Mouse (Mus musculus): ENCODE data around the gene Pkp4. TPM values are rescaled to one million over a fixed set of nuclear protein-coding genes. Genes with fewer than 3 reads are reported as not detected.

Pkp4 gene
- total and polyA plus RNA-seq, 3 experiments, result not detected

GRCm38 (mm10) chr2:59203627-59204425 lies 43.2 kb downstream of the Pkp4 start:
- H3K4me3 ChIP-seq (ENCODE audit: control insufficient read depth in 1 of 2, insufficient read depth in 1 of 2, low read depth in 2 of 2, low read length in 2 of 2), result no peak overlapping the region
- no peak for TF ChIP-seq HCFC1 (IDR thresholded peaks at IDR 0.05; ENCODE audit: low read depth, low read length)
- no peak for TF ChIP-seq ZC3H11A (IDR thresholded peaks at IDR 0.05; ENCODE audit: low read depth, low read length)
- TF ChIP-seq ZMIZ1 (IDR thresholded peaks at IDR 0.05; ENCODE audit: low read depth, low read length), result no peak
- no peak for TF ChIP-seq USF2 (IDR thresholded peaks at IDR 0.05; ENCODE audit: borderline replicate concordance in 1 of 2, insufficient read depth in 1 of 2, low read depth in 1 of 2, low read length in 2 of 2)
- TF ChIP-seq KAT2A (conservative IDR thresholded peaks at IDR 0.05; ENCODE audit: low read depth, low read length), result no peak

GRCm38 (mm10) chr2:59205092-59205491 lies 44.4 kb downstream of the Pkp4 start:
- Histone ChIP-seq H3K36me3 (ENCODE audit: control insufficient read depth in 1 of 2, insufficient read depth in 2 of 2, low read length in 2 of 2) (no peaks in the 10 kb centered on the region), H3K9me3 (replicated peaks; ENCODE audit: insufficient read depth, low read length) (no peaks in the 10 kb centered on the region), H3K27ac (ENCODE audit: control insufficient read depth, low read depth, low read length) (no peak overlapping the region), H3K79me2 (ENCODE audit: control insufficient read depth, insufficient read depth, low read length, poor library complexity) (no peaks in the 10 kb centered on the region), H3K9ac (ENCODE audit: control insufficient read depth, low read depth, low read length, poor library complexity, severe bottlenecking) (no peak overlapping the region), H3K4me3 (ENCODE audit: control insufficient read depth in 1 of 2, insufficient read depth in 1 of 2, low read depth in 2 of 2, low read length in 2 of 2) (no peak overlapping the region), H3K4me1 (ENCODE audit: control insufficient read depth in 1 of 2, insufficient read depth in 2 of 2, low read length in 2 of 2) (no peaks in the 10 kb centered on the region), H3K27me3 (ENCODE audit: control insufficient read depth in 1 of 2, insufficient read depth in 2 of 2, low read length in 2 of 2) (no peaks in the 10 kb centered on the region)
- TF ChIP-seq MYB (IDR thresholded peaks at IDR 0.05; ENCODE audit: low read depth, low read length) (no peak), CHD1 (IDR thresholded peaks at IDR 0.05; ENCODE audit: low read depth, low read length) (no peak), JUND (IDR thresholded peaks at IDR 0.05; ENCODE audit: low read depth, low read length) (no peak), NELFE (IDR thresholded peaks at IDR 0.05; ENCODE audit: low read depth, low read length) (no peak), CHD2 (IDR thresholded peaks at IDR 0.05; ENCODE audit: low read length) (no peak), USF2 (IDR thresholded peaks at IDR 0.05; ENCODE audit: borderline replicate concordance in 1 of 2, insufficient read depth in 1 of 2, low read depth in 1 of 2, low read length in 2 of 2) (no peak), TBP (IDR thresholded peaks at IDR 0.05; ENCODE audit: low read depth, low read length) (no peak)
- no peak for DNase-seq (ENCODE audit: low read depth, low spot score)

More at GRCm38 (mm10) chr2:59203627-59204425, 43.2 kb downstream of the Pkp4 start:
- Histone ChIP-seq H3K27ac (ENCODE audit: control insufficient read depth, low read depth, low read length) (no peak overlapping the region), H3K79me2 (ENCODE audit: control insufficient read depth, insufficient read depth, low read length, poor library complexity) (no peaks in the 10 kb centered on the region), H3K9ac (ENCODE audit: control insufficient read depth, low read depth, low read length, poor library complexity, severe bottlenecking) (no peak overlapping the region), H3K9me3 (replicated peaks; ENCODE audit: insufficient read depth, low read length) (no peaks in the 10 kb centered on the region), H3K36me3 (ENCODE audit: control insufficient read depth in 1 of 2, insufficient read depth in 2 of 2, low read length in 2 of 2) (no peaks in the 10 kb centered on the region), H3K27me3 (ENCODE audit: control insufficient read depth in 1 of 2, insufficient read depth in 2 of 2, low read length in 2 of 2) (no peaks in the 10 kb centered on the region), H3K4me1 (ENCODE audit: control insufficient read depth in 1 of 2, insufficient read depth in 2 of 2, low read length in 2 of 2) (no peaks in the 10 kb centered on the region)
- DNase-seq (ENCODE audit: low read depth, low spot score), result no peak

- H3K27me3 ChIP-seq (ENCODE audit: control insufficient read depth in 1 of 2, insufficient read depth in 2 of 2, low read length in 2 of 2), result no peaks in the 10 kb centered on the region
- H3K9ac ChIP-seq (ENCODE audit: control insufficient read depth, low read depth, low read length, poor library complexity, severe bottlenecking), result no peak overlapping the region
- no peaks in the 10 kb centered on the region for H3K9me3 ChIP-seq (replicated peaks; ENCODE audit: insufficient read depth, low read length)
- H3K36me3 ChIP-seq (ENCODE audit: control insufficient read depth in 1 of 2, insufficient read depth in 2 of 2, low read length in 2 of 2), result no peaks in the 10 kb centered on the region
- no peaks in the 10 kb centered on the region for H3K79me2 ChIP-seq (ENCODE audit: control insufficient read depth, insufficient read depth, low read length, poor library complexity)
- H3K4me1 ChIP-seq (ENCODE audit: control insufficient read depth in 1 of 2, insufficient read depth in 2 of 2, low read length in 2 of 2), result no peaks in the 10 kb centered on the region
- no peak overlapping the region for H3K4me3 ChIP-seq (ENCODE audit: control insufficient read depth in 1 of 2, insufficient read depth in 1 of 2, low read depth in 2 of 2, low read length in 2 of 2)
- no peak for DNase-seq (ENCODE audit: low read depth, low spot score)
- TF ChIP-seq POLR2AphosphoS5 (IDR thresholded peaks at IDR 0.05; ENCODE audit: borderline replicate concordance, low read depth, low read length) (no peak), ZKSCAN1 (IDR thresholded peaks at IDR 0.05; ENCODE audit: low read depth, low read length) (no peak), NRF1 (IDR thresholded peaks at IDR 0.05; ENCODE audit: insufficient read depth, low read depth, low read length, poor library complexity, severe bottlenecking) (no peak), CHD1 (IDR thresholded peaks at IDR 0.05; ENCODE audit: low read depth, low read length) (no peak)
- no peak overlapping the region for H3K27ac ChIP-seq (ENCODE audit: control insufficient read depth, low read depth, low read length)
Measured at GRCm38 (mm10) chr2:59206190-59206589, 45.5 kb downstream of the Pkp4 start.
